Mouse (Mus musculus) cerebral cortex, adult 2 months (tissue): Measurements from ENCODE around the gene Slc6a20b.

Experiments used
- WGBS: fragments of 180-500 bp; shearing (Covaris S2); methylation state at CpG from one replicate; pipeline ENCODE4 v1.1.7; 2018; 5-methylcytosine and 5-hydroxymethylcytosine counted together

Gene Slc6a20b

DNA sequence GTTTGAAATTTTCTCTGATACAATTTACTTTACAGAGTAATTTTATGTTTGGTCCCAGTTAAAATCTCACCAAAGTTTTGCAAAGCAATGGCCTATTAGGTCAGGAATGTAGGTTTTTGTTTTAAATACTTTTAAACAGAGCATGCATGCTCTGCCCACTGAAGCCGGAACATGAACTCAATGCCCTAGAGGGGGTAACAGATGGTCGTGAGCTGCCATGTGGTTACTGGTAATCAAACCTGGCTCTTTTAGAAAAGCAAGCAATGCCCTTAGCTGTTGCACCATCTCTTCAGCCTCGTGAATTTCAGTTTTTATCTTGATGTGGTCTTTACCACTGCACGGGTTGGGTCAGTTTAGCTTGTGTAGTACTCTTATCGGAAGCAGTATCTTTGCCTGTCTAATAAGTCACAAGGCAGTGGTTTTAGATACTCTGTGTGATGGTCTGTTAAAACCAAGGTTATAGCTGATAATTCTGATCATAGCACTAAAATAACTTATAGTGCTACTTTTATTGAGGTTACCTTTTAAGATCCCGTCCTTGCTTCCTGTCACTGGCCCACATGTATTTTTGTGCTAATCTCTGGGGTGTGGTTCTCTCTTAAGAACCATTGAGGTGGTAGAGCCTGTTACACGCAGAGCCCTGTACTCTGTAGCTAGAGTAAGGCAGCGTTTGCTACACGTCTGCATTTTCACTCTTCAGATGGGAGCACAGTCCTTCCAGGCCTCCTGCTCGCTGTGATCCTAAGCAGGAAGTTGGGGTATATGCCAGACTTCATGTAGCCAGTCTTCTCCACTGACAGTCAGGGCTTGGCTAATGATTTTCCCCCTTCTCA, 54.8 kb downstream of the Slc6a20b start:
- 82% methylated on average over 10 of the region's 10 CpGs for WGBS

GRCm38 (mm10) chr9:123554599-123554998, 77.8 kb downstream of the Slc6a20b start:
- 44% methylated on average over 3 of the region's 3 CpGs for WGBS
